Mouse (Mus musculus): ENCODE data around the gene Fcnb. TPM values are rescaled to one million over a fixed set of nuclear protein-coding genes. Genes with fewer than 3 reads are reported as not detected.

The Fcnb gene
- polyA plus RNA-seq (2017; shearing (Covaris generic)), result not detected

GRCm38 (mm10) chr2:28084768-28085167, at the start of gene Fcnb:
TSS of gene Fcnb (minus strand) at chr2:28084885.

Other genes starting within 250 kb of the Fcnb start
- not detected for gene Col5a1, start 198.5 kb downstream of the Fcnb start, polyA plus RNA-seq (2017; shearing (Covaris generic))
- gene Olfm1, start 108.1 kb upstream of the Fcnb start, polyA plus RNA-seq (2017; shearing (Covaris generic)), result not detected

Measured in naive thymus-derived CD4-positive, alpha-beta T cell, adult 5 months (primary cell).